Mouse (Mus musculus) cerebellum, postnatal 25 days (tissue): ENCODE measurements around the gene Irgq.
"Not testable (repeated sequence)": the region's sequence is repeated elsewhere in the genome, so short reads cannot be mapped to it uniquely, and the experiment has no call there.

ENCODE experiments used
- DNase-seq, 2 experiments: peaks; one replicate each; pipeline ENCODE4 v3.0.0; 2021; ENCODE audit warnings: mixed read lengths in 2 of 2

The Irgq gene

DNA sequence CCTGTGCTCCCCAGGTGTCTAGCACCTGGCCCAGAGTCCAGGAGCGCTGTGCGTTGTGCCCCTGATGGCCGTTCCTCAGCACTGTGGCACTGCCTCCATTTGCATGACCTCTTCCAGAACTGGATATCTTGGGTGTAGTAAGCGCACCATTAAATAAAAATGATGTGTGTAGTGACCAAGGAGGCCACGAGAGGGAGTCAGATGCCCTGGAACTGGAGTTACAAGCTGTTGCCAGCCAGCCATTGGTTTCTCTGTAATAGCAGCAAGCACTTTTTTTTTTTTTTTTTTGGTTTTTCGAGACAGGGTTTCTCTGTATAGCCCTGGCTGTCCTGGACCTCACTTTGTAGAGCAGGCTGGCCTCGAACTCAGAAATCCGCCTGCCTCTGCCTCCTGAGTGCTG lies 14.2 kb upstream of the Irgq start:
- peak; percentile 58 to 76 for DNase-seq

DNA sequence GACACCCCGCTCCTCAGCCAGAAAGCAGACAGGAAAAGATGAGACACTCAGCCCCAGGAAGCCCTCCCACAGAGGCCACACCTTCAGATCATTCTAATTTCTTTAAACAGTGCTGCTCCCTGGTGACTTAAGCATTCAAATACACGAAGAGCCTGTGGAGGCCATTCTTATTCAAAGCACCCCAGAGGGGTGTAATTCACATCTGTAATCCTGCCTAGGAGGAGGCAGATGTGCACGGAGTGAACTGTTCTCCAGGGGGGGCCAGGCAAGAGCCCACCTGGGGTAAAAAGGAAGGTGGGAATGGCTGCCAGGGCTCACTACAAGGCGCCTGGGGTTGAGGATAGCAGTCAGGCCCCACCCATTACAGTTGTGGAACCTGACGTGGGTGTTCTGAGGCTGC lies 13.4 kb upstream of the Irgq start:
- no peak for DNase-seq

DNA sequence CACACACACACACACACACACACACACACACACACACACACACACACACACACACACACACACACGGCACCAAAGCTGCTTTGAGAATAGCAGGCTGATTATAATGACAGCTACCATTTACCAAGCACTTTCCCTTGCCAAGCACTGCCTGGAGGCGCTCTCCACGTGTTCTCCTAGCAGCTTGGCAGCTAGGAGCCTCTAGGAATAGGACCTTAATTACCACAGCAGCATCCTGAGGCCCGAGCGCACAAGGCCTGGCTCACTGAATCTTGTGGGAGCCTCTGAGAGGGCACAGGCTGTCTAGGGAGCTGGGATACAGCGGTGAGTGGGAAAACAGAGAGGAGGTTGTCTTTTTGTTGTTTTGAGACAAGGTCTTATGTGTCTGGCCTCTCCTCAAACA lies 12.8 kb upstream of the Irgq start:
- peak in 1 of 2 experiments; percentile 42 for DNase-seq

DNA sequence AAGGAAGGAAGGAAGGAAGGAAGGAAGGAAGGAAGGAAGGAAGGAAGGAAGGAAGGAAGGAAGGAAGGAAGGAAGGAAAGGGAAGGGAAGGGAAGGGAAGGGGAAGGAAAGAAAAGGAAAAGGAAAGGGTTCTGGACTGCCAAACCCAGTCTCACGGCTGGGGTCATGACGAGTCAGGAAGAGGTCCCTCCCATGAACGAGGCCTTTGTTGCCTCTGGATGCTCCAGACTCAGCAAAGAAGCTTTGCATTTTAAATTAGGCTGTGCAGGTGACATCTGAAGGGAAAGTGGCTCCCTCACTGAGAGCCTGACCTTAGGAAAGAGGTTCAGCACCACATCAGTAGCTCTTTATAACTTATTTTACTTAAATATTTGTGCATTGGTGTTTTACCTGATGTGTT lies 11.4 kb upstream of the Irgq start:
- DNase-seq: no peak

DNA sequence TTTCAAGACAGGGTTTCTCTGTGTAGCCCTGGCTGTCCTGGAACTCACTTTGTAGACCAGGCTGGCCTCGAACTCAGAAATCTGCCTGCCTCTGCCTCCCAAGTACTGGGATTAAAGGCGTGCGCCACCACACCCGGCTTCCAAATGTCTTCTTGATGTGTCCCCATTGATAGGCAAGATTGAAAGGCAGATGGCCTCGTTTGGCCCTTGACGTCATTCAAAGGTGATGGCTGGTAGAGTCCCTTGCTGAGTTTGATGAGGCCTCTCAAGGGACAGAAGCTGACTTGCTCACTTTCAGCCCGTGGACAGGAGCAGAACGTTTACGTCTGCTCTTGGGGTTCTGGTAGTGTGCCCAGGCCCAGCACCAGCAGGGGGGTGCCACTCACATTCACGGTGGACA lies 10.4 kb upstream of the Irgq start:
- DNase-seq: not testable (repeated sequence)

DNA sequence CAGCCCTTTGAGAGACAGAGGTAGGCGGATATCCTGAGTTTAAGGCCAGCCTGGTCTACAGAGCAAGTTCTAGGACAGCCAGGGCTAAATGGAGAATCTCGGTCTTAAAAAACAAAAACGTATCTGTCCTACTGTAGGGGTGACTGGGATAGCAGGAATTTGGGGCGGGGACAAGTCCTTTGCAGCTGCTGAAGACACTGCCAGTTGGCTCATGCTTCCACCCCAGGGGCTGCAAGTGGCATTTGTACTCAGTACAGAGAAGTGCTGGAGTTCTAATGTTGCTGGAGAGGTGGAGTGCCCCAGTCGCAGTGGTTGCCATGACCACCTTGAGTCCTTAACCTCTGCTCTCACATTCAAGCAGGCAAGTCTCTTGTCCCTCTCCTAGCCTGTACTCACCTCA lies 7.7 kb upstream of the Irgq start:
- no peak for DNase-seq

DNA sequence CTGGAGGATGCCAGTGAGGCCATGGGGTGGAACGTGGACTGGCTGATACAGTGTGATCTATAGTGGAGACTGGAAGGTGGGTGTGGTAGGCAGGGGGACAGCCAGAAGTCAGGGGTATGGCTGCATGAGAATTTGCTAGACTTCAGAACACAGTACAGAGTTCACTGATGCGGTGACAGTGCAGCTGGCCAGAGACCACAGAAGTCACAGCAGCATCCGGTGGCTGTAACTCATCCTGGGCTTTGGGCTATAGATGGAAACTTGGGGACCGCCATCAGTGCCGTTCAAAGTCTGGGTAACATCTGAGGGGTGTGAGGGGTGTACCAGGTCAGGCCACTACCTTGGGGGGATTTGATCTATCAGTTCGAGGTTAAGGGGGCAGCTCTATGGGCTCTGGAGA lies 6.8 kb upstream of the Irgq start:
- DNase-seq: no peak

DNA sequence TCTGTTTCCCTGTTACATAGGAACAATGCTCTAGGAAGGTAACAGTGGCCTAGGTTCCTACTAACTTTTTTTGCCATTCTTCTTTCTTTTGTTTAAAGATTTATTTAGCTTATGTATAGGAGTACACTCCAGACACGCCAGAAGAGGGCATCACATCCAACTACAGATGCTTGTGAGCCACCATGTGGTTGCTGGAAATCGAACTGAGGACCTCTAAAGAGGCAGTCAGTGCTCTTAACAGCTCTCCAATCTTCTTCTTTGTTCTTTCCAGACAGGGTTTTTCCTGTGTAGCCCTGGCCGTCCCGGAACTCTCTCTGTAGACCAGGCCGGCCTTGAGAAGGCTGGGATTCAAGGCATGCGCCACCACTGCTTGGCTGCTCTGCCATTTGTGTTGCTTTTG lies 5.5 kb upstream of the Irgq start:
- no peak for DNase-seq

DNA sequence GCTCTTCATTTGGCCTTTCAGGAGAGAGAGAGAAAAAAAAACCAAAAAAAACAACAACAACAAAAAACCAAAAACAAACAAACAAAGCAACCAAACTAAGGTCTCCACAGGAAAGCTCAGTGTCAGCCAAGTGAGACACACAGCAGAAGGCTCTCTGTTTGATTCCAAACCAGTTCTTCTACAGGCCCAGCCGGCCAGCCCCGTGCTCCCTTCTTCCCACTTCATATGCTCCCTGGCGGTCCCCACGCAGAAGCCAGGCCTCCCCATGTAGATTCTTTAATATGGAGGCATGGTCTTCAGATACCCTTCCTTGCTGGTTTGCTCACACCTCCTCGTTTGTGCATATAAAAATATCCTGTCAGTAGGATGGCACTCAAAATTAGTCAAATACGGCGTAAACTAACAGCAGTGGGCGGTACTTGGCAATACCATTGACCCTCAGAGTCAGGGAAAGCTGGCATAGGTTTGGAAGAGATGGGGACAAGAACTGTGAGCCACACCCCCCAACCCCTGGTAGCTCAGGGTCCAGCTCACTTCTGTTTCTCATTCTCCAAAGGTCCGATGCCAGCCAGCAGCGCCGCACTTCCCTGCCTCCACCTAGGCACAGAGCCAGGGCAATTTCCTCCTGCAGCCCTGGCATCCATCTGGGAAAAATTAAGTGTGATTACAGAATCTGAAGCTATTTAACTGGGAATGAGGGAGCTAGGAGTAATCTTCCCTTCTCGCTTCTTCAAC lies 4.6 kb upstream of the Irgq start:
- DNase-seq: peak; percentile 82 to 88

DNA sequence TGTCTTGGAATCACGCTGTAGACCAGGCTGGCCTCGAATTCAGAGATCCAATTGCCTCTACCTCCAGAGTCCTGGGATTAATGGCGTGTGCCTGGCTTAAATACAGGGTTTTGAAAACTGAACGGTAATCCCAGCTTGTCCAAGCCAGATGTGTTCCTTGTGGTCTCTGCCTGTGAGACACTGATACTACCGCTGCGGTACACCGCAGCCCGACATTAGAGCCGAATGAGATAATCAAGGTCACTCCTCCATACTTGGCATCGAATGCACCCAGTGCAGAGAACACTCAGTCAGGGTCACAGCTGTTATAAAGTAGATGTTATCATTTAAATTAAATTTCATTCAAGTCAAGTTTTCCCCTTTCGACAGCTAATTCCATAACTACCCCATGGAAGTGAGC lies 1.6 kb upstream of the Irgq start:
- DNase-seq: no peak

DNA sequence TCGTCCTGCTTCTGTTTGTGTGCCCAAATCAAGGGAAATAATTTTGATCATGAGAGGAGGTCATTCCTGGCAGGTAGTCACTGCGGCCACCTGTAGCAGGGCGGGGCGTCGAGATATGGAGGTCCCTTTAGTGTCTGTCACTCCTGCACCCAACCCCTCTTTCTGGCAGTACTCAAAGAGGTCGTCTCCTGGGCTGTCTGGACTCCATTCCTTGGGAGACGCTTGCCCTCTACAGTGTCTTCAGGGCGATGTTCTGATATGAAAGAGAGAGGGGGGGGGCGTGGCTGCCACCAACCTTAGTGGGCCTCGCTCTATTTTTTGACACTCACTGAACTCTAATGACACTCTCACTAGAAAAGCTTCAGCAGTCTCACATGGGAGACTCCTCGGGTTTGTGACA lies 909 bp upstream of the Irgq start:
- DNase-seq: no peak

DNA sequence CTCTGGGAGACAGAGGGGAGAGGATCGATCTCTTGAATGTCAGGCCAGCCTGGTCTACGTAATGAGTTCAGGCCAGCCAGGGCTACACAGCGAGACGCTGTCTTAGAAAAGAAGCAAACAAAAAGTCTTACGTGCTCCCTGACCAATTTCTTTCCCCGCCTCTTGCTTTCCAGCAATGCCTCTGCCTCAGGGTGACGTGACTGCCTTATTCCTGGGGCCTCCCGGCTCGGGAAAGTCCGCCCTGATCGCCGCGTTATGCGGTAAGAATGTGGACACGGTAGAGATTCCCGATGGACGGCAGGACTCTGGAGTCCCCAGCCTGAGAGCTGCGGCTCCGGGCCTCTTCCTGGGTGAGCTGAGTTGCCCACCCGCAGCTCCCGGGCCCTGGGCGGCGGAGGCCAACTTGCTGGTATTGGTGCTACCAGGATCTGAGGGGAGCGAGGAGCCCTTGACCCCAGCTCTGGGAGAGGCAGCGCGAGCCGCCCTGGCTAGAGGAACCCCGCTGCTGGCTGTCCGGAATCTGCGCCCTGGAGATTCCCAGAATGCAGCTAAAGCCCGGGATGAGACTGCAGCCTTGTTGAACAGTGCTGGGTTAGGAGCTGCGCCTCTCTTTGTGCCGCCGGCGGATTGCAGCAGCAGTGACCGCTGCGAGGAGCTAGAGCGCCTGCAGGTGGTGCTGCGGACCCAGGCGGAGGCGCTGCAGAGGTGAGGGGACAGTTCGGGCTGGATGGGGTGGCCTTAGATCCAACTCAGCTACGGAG lies 902 bp downstream of the Irgq start:
- DNase-seq: peak; percentile 87 to 89

DNA sequence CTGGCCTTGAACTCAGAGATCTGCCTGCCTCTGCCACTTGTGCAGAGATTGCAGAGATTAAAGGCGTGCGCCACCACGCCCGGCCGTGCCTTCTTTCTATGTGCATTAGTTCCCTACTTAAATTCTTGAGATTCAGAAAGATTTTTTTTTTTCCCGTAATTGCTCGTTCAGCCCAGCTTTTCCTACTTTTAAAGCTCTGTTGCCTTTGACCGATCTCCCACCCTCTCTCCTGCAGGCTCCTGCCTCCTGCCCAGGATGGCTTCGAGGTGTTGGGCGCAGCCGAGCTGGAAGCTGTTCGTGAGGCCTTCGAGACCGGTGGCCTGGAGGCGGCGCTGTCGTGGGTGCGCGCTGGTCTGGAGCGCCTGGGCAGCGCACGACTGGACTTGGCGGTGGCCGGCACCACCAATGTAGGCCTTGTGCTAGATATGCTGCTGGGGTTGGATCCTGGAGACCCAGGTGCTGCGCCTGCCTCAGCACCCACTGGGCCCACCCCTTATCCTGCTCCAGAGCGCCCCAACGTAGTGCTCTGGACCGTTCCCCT lies 2.6 kb downstream of the Irgq start:
- DNase-seq: peak in 1 of 2 experiments; percentile 42

DNA sequence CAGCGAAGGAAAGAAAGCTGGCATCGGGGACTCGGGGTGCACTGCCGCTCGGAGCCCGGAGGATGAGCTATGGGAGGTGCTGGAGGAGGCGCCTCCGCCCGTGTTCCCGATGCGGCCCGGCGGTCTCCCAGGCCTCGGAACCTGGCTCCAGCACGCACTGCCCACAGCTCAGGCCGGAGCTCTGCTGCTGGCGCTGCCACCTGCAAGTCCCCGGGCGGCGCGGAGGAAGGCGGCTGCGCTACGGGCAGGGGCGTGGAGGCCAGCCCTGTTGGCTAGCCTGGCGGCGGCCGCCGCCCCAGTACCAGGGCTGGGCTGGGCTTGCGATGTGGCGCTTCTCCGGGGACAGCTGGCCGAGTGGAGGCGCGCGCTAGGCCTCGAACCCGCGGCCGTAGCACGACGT lies 3.3 kb downstream of the Irgq start:
- peak; percentile 41 to 42 for DNase-seq

DNA sequence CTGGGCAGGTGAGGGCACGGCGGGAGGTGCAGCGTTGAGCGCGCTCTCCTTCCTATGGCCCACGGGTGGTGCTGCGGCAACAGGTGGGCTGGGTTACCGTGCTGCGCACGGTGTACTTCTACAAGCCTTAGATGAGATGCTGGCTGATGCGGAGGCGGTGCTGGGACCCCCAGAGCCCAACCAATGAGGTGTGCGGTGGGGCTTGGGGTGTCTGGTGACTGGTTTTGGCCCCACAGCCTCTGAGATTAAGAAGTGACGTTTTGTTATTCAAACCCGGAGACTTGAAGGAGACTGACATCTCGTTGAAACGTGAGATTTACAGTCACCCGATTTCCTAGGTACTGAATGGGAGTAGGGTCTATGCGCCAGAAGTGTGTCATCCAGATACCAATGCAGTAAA lies 3.8 kb downstream of the Irgq start:
- DNase-seq: peak in 1 of 2 experiments; percentile 49

DNA sequence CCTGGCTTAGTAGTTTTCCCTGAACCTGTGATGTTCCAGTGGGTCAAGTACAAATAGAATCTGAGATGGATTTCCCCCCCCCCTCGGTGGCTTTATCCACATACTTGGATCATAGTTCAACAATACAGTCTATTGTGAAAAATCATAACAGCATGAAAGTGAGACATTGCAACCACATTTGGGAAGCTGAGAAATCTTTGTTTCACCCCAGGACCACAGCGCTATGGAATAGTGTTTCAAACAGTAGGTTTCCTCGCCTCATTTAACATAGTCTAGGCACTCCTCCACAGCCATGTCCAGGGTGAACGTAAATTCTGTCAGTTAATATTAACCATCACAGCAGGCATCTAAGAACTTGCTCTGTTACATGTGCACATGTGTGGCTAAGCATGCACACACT lies 6.6 kb downstream of the Irgq start:
- DNase-seq: no peak

DNA sequence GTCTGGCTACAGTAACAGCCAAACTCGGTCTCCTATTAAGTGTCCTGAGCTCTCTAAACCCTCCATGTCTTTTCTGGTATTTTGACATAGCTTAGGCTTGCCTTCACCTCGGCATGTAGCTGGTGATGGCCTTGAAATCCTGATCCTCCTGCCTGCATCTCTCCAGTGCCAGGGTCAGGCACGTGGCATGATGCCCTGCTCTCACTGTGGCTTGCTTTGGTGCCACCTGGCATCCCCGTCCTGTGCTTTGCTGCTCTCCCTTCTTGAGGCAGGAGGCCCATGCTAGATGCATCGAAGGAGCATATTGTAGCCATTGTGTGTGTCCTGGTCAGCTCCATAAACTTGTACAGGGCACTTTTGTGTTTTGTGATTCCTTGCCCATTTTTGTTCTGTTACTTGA lies 7.1 kb downstream of the Irgq start:
- DNase-seq: peak; percentile 83 to 89

DNA sequence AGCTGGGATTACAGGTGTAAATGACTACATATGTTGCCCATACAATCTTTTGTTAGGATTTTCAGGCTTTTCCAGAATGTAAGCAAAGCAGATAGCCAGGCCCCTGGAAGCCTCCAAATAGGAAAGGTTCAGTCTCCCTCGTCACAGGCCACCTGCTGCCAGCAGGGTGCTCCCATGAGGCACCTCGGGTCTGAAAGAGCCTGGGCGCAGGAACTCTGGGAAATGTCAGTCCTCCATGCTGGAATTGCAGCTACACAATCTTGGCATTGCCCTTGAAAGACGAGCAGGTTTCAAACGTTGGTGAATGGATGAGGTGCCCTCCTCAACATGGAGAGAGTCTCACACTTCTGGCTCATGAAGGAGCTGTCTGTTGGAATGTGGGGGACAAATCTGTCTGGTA lies 7.7 kb downstream of the Irgq start:
- no peak for DNase-seq

DNA sequence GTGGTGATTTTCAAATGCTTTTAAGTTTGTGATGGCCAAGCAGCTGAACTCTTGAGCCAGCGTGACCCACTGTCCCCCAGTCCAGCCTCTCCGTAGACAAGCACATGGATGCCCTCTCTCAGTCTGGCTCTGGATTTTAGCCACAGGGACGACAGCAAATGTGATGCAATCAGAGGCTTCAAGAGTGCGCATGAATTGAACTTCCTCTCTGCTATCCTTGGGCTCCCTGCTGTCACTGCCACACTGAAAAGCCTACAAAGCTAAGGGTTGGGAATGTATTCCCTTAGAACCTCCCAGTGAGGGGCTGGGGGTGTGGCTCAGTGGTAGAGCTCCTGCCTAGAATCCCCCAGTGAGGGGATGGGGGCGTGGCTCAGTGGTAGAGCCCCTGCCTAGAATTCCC lies 8.2 kb downstream of the Irgq start:
- no peak for DNase-seq

DNA sequence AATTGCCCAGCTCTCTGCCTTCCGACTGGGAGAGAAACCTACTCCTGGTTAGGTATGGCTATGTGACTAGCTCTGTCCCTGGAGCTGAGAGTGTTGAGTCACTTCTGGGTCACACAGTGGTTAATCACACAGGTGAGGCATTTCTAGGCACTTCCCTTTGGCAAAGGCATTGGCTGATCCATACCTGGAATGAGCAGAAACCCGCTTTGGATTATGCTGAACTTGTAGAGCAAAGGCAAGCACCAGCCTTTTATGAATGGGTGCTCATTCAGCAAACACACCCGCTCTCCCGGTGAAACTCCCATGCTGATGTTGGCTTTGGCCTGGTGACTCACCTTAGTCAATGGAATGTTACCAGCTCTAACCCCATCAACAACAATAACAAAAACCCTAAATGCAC lies 9.2 kb downstream of the Irgq start:
- DNase-seq: no peak

DNA sequence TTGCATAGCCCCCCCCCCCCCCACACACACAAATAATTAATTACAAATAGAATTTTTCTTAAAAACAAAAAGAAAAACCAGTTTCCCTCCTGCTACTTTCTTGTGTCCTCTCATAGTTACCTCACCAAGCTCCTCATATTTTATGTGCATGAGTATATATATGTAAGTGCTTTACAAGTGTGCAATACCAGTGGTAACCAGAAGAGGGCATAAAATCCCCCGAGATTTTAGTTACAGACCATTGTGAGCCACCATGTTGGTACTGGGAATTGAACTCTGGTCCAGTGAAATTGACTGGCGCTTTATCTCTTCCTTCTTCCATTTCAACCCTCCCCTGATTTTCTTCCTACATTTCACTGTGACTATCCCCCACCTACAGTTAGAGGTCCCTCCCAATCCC lies 14.0 kb downstream of the Irgq start:
- DNase-seq: no peak

DNA sequence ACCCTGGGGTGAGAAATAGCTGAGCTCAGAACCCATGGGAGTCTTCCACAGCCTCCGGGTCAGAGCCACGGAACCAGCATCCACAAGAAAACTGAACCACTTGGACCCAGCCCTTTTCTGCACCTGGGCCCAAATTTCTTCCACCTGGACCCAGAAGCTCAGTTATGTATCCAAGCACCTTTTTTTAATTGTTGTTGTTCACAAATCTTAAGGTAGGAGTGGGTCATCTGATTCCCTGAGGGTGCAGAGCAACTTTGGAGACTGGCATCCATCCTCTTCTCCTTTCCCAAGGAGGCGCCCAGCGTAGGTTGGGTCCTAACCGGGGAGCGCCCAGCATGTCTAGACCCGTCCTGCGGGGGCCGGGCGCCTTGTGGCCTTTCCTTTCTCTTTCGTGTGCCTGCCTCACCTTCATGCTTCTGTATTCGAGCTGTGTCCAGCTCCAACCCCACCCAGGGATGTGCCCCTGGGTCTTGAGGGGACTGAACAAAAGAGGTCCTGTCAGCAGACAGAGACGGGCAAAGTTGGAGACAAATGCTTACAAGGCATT lies 15.7 kb downstream of the Irgq start, which contains the start of the genes Pinlyp and Xrcc1:
Pinlyp (minus strand) TSS at position 51 of the 547 bp plus-strand sequence.
Xrcc1 (plus strand) TSS at position 222 of the 547 bp plus-strand sequence.
- peak; percentile 28 to 39 for DNase-seq

DNA sequence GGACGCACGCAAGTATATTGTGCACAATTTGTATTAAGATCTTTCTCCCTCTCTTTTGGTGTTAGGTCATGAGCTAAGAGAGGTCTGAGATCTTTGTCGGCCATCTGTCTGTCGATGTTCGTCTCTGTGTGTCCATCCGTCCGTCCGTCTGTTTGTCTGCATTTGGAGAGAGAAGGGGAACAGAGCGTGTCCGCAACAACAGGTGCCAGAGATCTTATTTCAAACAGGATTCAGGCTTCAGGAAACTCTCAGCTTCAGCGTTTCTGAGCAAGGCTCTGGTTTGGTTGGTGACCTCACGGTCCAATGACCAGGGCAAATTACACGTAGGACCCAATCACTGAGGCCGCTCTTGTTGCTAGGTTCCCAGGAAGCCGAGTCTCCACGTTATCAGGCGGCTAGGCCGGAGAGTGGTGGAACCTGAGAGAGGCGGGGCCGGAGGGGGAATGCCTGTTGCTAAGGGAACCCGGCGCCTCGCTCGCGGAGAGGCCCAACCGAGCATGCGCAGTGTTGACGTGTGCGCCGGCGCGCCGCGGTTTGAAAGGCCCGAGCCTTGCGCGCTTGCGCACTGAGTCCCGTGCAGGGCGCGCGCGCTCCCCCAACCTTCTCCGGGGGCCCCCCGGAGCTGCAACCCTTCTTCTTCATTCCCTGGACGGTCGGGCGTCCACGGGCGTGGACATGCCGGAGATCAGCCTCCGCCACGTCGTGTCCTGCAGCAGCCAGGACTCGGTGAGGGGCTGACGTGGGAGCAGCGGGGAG lies 16.3 kb downstream of the Irgq start:
- peak; percentile 99 to 100 for DNase-seq
